Mouse (Mus musculus): ENCODE results near the gene 1700025G04Rik.

DNA sequence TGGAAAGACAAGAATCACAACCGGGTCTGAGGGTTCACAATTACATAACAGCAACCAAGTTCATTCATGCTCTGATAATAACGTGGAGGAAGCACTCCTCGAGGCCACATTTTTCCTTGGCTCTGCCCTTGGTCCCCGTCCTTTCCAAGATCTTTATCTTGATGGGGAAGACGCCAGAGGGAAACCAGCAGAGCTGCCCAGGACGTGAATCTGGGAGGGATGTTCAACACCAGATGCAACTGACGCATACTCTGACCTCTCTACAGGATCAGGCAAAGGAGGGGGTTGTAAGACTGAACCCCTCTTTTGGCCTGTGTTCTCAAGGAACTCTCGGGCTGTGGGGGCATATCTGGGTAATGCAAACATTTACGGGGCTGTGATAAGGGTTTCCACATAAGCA, 38.1 kb downstream of the 1700025G04Rik start:
- TF ChIP-seq CTCF (IDR thresholded peaks at IDR 0.05; ENCODE audit: low read depth) (no peak), EP300 (optimal IDR thresholded peaks at IDR 0.05) (no peak)
